Mouse (Mus musculus): ENCODE measurements around the gene Casp4. TPM values are rescaled to one million over a fixed set of nuclear protein-coding genes. Genes with fewer than 3 reads are reported as not detected.

Casp4 gene
- total RNA-seq, 2 experiments from 2014 or later = 3.8 TPM

Other genes starting within 250 kb of the Casp4 start
- gene Casp1, start 10.3 kb upstream of the Casp4 start, total RNA-seq (2021) = 1 to 10 TPM in 1 of 2 experiments, under 1 TPM in 1; 0.97 to 1.7 TPM
- gene Casp12, start 36.6 kb downstream of the Casp4 start, total RNA-seq (2021) = 1 to 10 TPM; 5.7 to 7.0 TPM